Mouse (Mus musculus): ENCODE results near the gene Gm49776.

Gm49776 gene

GRCm38 (mm10) chr16:18235389-18236065 is 22.6 kb downstream of the Gm49776 start:
- in situ Hi-C loops (cut with MboI, MseI): no loop called here

GRCm38 (mm10) chr16:18234671-18235388 is 23.3 kb downstream of the Gm49776 start, which contains the start of gene Zdhhc8:
Gene Zdhhc8, minus strand, starts transcription at chr16:18235136.
- in situ Hi-C loops (cut with MboI, MseI): no loop called here

GRCm38 (mm10) chr16:18233919-18234670 is 24.0 kb downstream of the Gm49776 start:
- in situ Hi-C loops (cut with MboI, MseI): no loop called here

GRCm38 (mm10) chr16:18233451-18233850 is 24.7 kb downstream of the Gm49776 start:
- in situ Hi-C loops (cut with MboI, MseI): no loop called here

- in situ Hi-C loops (cut with MboI, MseI): no loop called here
Measured at GRCm38 (mm10) chr16:18231451-18231850, 26.7 kb downstream of the Gm49776 start.

- in situ Hi-C loops (cut with MboI, MseI): no loop called here
Measured at GRCm38 (mm10) chr16:18231047-18231446, 27.1 kb downstream of the Gm49776 start.

- in situ Hi-C loops (cut with MboI, MseI): no loop called here
Measured at GRCm38 (mm10) chr16:18230617-18231016, 27.5 kb downstream of the Gm49776 start.

GRCm38 (mm10) chr16:18229622-18230021 is 28.5 kb downstream of the Gm49776 start:
- in situ Hi-C loops (cut with MboI, MseI): no loop called here

- in situ Hi-C loops (cut with MboI, MseI): no loop called here
Measured at GRCm38 (mm10) chr16:18228856-18229255, 29.3 kb downstream of the Gm49776 start.

- in situ Hi-C loops (cut with MboI, MseI): no loop called here
Measured at GRCm38 (mm10) chr16:18227897-18228422, 30.2 kb downstream of the Gm49776 start.

GRCm38 (mm10) chr16:18227187-18227586 is 30.9 kb downstream of the Gm49776 start:
- in situ Hi-C loops (cut with MboI, MseI): no loop called here

- in situ Hi-C loops (cut with MboI, MseI): no loop called here
Measured at GRCm38 (mm10) chr16:18222188-18222587, 35.9 kb downstream of the Gm49776 start.

GRCm38 (mm10) chr16:18221543-18221898 is 36.6 kb downstream of the Gm49776 start:
- in situ Hi-C loops (cut with MboI, MseI): no loop called here

GRCm38 (mm10) chr16:18220856-18221542 is 37.1 kb downstream of the Gm49776 start:
- in situ Hi-C loops (cut with MboI, MseI): no loop called here

- in situ Hi-C loops (cut with MboI, MseI): no loop called here
Measured at GRCm38 (mm10) chr16:18220001-18220400, 38.1 kb downstream of the Gm49776 start.

GRCm38 (mm10) chr16:18218580-18218996 is 39.5 kb downstream of the Gm49776 start:
- in situ Hi-C loops (cut with MboI, MseI): no loop called here

GRCm38 (mm10) chr16:18217579-18217978 is 40.5 kb downstream of the Gm49776 start, which contains the start of gene Ccdc188:
Gene Ccdc188, plus strand, starts transcription at chr16:18217879.
- in situ Hi-C loops (cut with MboI, MseI): no loop called here

- in situ Hi-C loops (cut with MboI, MseI): no loop called here
Measured at GRCm38 (mm10) chr16:18214858-18215257, 43.3 kb downstream of the Gm49776 start.

- in situ Hi-C loops (cut with MboI, MseI): no loop called here
Measured at GRCm38 (mm10) chr16:18213689-18214088, 44.4 kb downstream of the Gm49776 start.

GRCm38 (mm10) chr16:18211417-18212171 is 46.5 kb downstream of the Gm49776 start:
- in situ Hi-C loops (cut with MboI, MseI): no loop called here
